ENCODE assay signal across 8 mouse cellular contexts in genomic region chr1:34851562-34851961, GRCm38 (mm10). TPM values are rescaled to one million over a fixed set of nuclear protein-coding genes. Genes with fewer than 3 reads are reported as not detected.
A peak's percentile ranks its signal among the peaks of the same experiment; 100 is the strongest.
DNase-seq lines count a peak whose midpoint lies in the region; ATAC-seq lines count a peak whose summit lies in the region.

No protein-coding gene starts in this region.

- H3K4me3 ChIP-seq in forebrain, embryonic 16.5 days (replicated peaks; ENCODE audit: low read length): no peak overlapping the region
- no peak overlapping the region for H3K4me3 ChIP-seq in forebrain, embryonic 14.5 days (ENCODE audit: low read depth, low read length)
- peak overlapping the region; percentile 89 for H3K4me3 ChIP-seq in megakaryocyte, embryonic 14.5 days (replicated peaks)

- peaks cover 18% of the 10 kb centered on the region for H3K4me1 ChIP-seq in forebrain, embryonic 16.5 days (replicated peaks; ENCODE audit: control insufficient read depth, insufficient read depth, low read length)
- peaks cover 11% of the 10 kb centered on the region for H3K4me1 ChIP-seq in forebrain, embryonic 14.5 days (ENCODE audit: control insufficient read depth, insufficient read depth, low read length)
- peaks cover 46% of the 10 kb centered on the region for H3K4me1 ChIP-seq in megakaryocyte, embryonic 14.5 days

- peak overlapping the region; percentile 12 for H3K4me2 ChIP-seq in forebrain, embryonic 16.5 days (ENCODE audit: low read length)
- no peak overlapping the region; the same call in 1 of the 2 replicates for H3K4me2 ChIP-seq in forebrain, embryonic 14.5 days (ENCODE audit: low read length)

- no peaks in the 10 kb centered on the region for H3K9me3 ChIP-seq in forebrain, embryonic 16.5 days (ENCODE audit: control insufficient read depth, low read length)
- H3K9me3 ChIP-seq in forebrain, embryonic 14.5 days (replicated peaks; ENCODE audit: control insufficient read depth, low read length): no peaks in the 10 kb centered on the region
- no peaks in the 10 kb centered on the region for H3K9me3 ChIP-seq in megakaryocyte, embryonic 14.5 days

- WGBS in forebrain, embryonic 16.5 days: 70% methylated on average over 6 of the region's 6 CpGs
- WGBS in forebrain, embryonic 14.5 days: 74% methylated on average over 6 of the region's 6 CpGs

- no peaks in the 10 kb centered on the region for H3K36me3 ChIP-seq in forebrain, embryonic 16.5 days (ENCODE audit: control insufficient read depth, insufficient read depth)
- no peaks in the 10 kb centered on the region for H3K36me3 ChIP-seq in forebrain, embryonic 14.5 days (ENCODE audit: control insufficient read depth, insufficient read depth, low read length)
- H3K36me3 ChIP-seq in megakaryocyte, embryonic 14.5 days (replicated peaks; ENCODE audit: low read length): peaks cover 12% of the 10 kb centered on the region

- H3K27me3 ChIP-seq in forebrain, embryonic 16.5 days (replicated peaks; ENCODE audit: control insufficient read depth, insufficient read depth, low read length): no peaks in the 10 kb centered on the region
- H3K27me3 ChIP-seq in forebrain, embryonic 14.5 days (replicated peaks; ENCODE audit: control insufficient read depth, insufficient read depth, low read length): no peaks in the 10 kb centered on the region
- no peaks in the 10 kb centered on the region for H3K27me3 ChIP-seq in megakaryocyte, embryonic 14.5 days (replicated peaks)

- DNase-seq in forebrain, embryonic 14.5 days (ENCODE audit: low spot score): no peak
- DNase-seq in urinary bladder, adult 18-20 months (ENCODE audit: low spot score in 2 of 2): peak; percentile 38 to 74
- DNase-seq in urinary bladder, adult 2 months (ENCODE audit: low spot score): no peak
- peak; percentile 81 for DNase-seq in kidney, adult 9 months
- DNase-seq in ovary, postnatal 14 days (ENCODE audit: low spot score): no peak
- DNase-seq in ovary, adult 18-20 months (ENCODE audit: low spot score): no peak

- H3K9ac ChIP-seq in forebrain, embryonic 16.5 days (replicated peaks; ENCODE audit: low read depth, low read length): 0 out of 2 replicates have a peak overlapping the region, but pooled peaks have one; percentile 3
- H3K9ac ChIP-seq in forebrain, embryonic 14.5 days (ENCODE audit: low read length): no peak overlapping the region

- H3K27ac ChIP-seq in forebrain, embryonic 16.5 days (ENCODE audit: low read length): no peak overlapping the region
- H3K27ac ChIP-seq in forebrain, embryonic 14.5 days (ENCODE audit: low read depth, low read length): no peak overlapping the region

- ATAC-seq in forebrain, embryonic 16.5 days: no peak
- ATAC-seq in forebrain, embryonic 14.5 days: no peak

RNA-seq across cellular contexts. Expression of gene Plekhb2, which starts 1.8 kb away (rescaled TPM):
- polyA plus RNA-seq in forebrain, embryonic 16.5 days (2015; fragmentation: Nextera tagmentation; extraction: Ambion mirVana): 73.9 and 86.4 TPM in 2 replicates
- 60.0 and 70.5 TPM in 2 replicates for polyA plus RNA-seq in forebrain, embryonic 14.5 days (2014; fragmentation: Nextera tagmentation; extraction: Ambion mirVana)
- polyA plus RNA-seq in urinary bladder, adult 2 months (2012; rRNA removed): 120 and 125 TPM in 2 replicates
- 1.9 and 2.3 TPM in 2 replicates for polyA plus RNA-seq in megakaryocyte, embryonic 14.5 days (2012; ENCODE audit: insufficient read depth, low replicate concordance)

RNA-seq across cellular contexts. Expression of gene Fam168b, which starts 8.7 kb away (rescaled TPM):
- 161 and 186 TPM in 2 replicates for polyA plus RNA-seq in forebrain, embryonic 16.5 days (2015; fragmentation: Nextera tagmentation; extraction: Ambion mirVana)
- 81.8 and 102 TPM in 2 replicates for polyA plus RNA-seq in forebrain, embryonic 14.5 days (2014; fragmentation: Nextera tagmentation; extraction: Ambion mirVana)
- polyA plus RNA-seq in urinary bladder, adult 2 months (2012; rRNA removed): 90.5 and 98.5 TPM in 2 replicates
- polyA plus RNA-seq in megakaryocyte, embryonic 14.5 days (2012; ENCODE audit: insufficient read depth, low replicate concordance): 43.9 and 103 TPM in 2 replicates

Comparison
In these comparisons a context has a peak if more than half of its experiments do, and no peak if none do; other contexts are left out.
1. DNase-seq: peak in urinary bladder, adult 18-20 months (2 of 2) and kidney, adult 9 months (single experiment); none in forebrain, embryonic 14.5 days (single experiment), urinary bladder, adult 2 months (single experiment), ovary, postnatal 14 days (single experiment) and ovary, adult 18-20 months (single experiment).
2. RNA of gene Plekhb2, which starts 1.8 kb away (polyA plus RNA-seq): 120 to 125 TPM in urinary bladder, adult 2 months, 73.9 to 86.4 TPM in forebrain, embryonic 16.5 days and 60.0 to 70.5 TPM in forebrain, embryonic 14.5 days; 1.9 to 2.3 TPM in megakaryocyte, embryonic 14.5 days; every median in the first group is over 10 times any median in the second.